Mouse (Mus musculus) G1E (cell line): ENCODE measurements around the gene Bcl9l.

ENCODE experiments used
- CTCF ChIP-seq: IDR thresholded peaks from 2 replicates; pipeline ENCODE4 v1.5.1; 2012; ENCODE audit warnings: low read depth, low read length, inconsistent platforms, mixed read lengths
- GATA1 ChIP-seq: IDR thresholded peaks from 2 replicates; pipeline ENCODE4 v1.6.1; 2012; ENCODE audit warnings: borderline replicate concordance, low read length, inconsistent platforms, mixed read lengths
- POLR2AphosphoS5 ChIP-seq: IDR thresholded peaks from 2 replicates; pipeline ENCODE4 v1.6.1; 2012; ENCODE audit warnings: low read depth, low read length, inconsistent platforms; ENCODE audit not compliant: insufficient replicate concordance

GRCm38 (mm10) chr9:44499356-44500162, 16.9 kb downstream of the Bcl9l start:
- TF ChIP-seq CTCF: no peak
- no peak for TF ChIP-seq GATA1
- TF ChIP-seq POLR2AphosphoS5: no peak
